Mouse (Mus musculus) cerebellum, adult 9-10 months (tissue): ENCODE measurements around the gene Nup214.

Source experiments
- DNase-seq: peaks from one replicate; pipeline ENCODE4 v3.0.0; 2022

The Nup214 gene

DNA sequence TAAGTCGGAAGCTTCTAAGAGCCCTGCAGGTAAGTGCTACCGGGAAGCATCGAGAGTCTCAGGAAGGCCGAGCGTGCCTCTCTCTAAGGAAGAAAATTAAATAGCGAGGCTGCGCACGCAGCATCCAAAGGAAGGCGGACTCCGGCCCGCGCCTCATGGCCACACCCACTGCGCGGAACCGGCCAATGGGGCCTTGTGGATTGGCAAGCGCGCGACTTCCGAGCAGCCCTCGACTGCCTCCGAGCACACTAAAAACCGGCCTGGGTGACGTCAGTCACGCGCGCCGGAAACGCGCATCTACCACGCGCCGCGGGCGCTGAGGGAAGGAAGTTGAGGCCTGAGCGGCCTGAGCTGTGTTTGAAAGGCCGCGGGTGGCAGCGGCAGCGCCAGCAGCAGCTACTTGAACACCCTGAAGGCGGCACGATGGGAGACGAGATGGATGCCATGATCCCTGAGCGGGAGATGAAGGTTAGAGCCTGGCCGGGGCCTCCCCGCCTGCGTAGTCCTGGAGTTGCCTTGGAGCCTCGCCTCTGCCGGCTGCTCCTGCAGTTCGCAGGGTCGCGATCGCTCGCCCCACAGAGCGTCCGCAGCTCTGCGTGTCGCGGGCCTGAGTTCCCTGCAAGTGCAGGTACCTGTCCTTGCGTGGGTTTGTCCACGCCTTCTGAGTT is at the start of gene Nup214:
Gene Nup214 (plus strand): TSS at position 296 of the 668 bp plus-strand sequence.
- DNase-seq = peak; percentile 98

DNA sequence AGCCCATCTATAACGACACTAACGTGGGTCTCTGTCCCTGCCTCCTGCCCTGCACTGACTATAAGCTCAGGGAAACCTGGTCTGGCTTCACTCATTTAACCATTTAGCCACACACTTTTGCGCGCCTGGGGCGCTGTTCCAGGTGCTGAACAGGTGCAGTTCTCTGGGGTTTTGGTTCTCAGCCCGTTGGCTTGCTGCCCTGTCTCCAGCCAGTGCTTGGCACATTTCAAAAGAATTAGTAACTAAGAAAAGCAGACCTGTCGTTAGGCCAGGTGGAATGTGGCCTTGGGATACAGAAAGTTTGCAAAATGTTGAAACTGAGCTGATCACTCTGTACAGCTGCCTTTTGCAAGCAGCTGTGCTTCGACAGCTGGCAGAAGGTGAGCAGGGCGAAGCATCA is 49.4 kb upstream of the Nup214 start:
- DNase-seq = peak; percentile 21

DNA sequence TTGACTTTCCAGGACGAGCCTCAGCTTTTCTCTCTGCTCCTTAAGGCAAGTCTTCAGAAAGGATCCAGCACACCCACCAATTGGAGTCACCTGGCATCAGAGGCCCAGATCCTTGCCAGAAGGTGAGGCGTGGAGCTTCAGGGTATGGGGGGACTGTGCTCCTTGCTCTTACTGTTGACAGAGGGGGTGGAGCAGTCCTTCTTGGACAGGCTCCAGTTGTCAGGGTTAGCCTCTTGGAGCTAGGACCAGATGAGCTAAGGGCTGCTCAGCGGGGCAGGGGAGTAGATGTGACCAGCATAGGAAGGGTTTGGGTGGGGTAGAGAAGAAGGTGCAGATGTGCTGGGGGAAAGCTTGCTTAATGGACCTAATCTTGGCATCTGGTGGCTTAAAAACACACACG is 48.3 kb upstream of the Nup214 start:
- DNase-seq = no peak

DNA sequence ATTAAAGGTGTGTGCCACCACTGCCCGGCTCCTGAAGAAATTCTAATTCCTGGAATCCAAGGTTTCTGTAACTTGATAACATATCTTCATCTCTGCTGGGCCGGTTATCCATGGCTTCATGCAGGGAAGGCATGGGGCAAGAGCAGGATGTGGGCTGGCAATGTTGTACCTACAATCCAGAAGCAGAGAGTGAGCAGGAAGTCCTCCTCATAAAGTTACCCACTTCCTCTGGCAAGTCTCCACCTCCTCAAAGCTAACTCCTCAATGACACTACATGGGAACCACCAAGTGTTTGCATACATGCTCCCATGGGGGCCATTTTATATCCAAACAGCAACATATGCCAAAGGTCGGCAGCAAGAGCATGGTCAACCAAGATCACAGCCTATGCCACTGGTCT is 44.6 kb upstream of the Nup214 start:
- no peak for DNase-seq

DNA sequence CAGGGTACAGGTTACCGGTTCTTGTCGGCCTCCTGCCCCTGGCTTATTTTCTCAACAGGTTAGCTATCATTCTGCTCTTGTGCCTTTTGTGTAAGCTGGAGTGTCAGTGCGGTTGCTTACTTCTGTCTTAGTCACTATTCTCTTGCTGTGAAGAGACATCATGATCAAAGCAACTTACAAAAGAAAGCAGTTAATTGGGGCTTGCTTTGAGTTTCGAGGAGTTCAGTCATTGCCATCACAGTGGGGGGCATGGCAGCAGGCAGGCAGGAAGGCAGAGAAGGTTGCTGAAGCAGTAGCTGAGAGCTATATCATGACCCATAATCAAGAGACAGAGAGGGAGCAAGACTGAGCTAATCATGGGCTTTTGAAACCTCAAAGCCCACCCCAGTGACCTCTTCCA is 39.7 kb upstream of the Nup214 start:
- no peak for DNase-seq

DNA sequence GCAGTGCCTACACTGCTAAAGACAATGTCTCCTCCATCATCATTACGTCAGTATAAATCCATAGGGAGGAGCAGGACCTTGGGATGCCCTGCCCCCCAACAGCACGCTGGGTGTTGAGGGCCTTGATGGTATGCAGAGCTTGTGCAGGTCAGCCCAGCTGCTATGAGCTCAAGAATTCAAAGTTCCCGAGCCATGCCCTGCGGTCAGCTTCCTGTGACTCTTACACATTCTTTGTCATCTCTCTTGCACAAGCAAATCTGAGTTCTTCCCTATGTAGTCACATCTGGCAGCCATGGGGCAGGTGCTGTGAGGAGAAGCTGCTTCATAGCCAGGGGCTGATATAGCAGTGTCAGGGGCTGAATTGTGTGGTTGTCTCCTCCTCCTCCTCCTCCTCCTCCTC is 39.2 kb upstream of the Nup214 start:
- DNase-seq = no peak

DNA sequence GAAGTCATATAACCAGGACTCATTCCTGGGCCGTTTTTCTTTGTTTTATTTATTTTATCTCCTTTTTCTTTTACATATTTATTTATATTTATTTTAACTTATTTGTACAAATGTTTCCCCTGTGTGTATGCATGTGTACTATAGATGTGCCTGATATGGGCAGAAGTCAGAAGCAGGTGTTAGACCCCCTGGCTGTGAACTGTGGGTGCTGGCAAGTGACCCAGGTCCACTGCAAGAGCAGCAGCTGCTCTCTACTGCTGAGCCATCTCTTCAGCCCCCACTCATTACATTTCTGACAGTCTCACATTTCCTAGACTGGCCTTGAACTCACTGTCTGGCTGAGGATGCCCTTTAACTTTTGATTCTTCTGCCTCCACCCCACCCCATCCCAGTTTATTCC is 35.9 kb upstream of the Nup214 start:
- no peak for DNase-seq

DNA sequence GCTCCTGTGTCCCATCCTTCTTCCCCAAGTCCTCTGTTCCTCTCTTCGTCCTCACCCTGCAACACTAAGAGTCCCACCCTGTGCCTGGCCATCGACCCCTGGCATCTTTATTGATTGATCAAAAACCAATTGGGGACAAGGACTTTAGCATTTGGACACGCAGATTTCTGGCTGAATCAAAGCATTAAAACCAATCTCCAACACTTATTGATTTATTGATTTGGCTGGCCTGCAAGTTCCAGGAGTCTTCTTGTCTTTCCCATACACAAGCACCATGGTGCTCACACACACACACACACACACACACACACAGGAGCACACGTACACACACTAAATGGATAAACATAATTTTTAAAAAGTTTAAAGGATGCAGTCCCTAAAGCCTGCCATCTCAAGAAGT is 31.2 kb upstream of the Nup214 start:
- no peak for DNase-seq

DNA sequence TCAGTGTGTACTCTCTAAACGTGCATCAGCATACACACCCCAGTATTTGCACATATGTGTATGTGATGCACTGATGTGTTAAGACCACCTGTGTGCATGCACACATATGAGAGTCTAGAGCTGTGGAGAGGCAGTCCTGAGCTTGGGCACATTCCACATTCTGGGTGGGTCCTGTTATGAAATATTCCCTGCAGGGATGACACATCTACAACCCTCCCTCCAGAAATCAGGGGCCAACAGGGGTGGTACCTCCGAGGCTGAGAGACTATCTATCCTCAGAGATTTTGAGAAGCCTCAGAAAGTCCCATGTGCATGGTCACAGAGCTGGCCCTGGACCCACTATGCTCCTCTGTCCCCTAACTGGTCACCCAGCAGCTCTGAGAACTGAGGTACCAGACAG is 28.7 kb upstream of the Nup214 start:
- no peak for DNase-seq

DNA sequence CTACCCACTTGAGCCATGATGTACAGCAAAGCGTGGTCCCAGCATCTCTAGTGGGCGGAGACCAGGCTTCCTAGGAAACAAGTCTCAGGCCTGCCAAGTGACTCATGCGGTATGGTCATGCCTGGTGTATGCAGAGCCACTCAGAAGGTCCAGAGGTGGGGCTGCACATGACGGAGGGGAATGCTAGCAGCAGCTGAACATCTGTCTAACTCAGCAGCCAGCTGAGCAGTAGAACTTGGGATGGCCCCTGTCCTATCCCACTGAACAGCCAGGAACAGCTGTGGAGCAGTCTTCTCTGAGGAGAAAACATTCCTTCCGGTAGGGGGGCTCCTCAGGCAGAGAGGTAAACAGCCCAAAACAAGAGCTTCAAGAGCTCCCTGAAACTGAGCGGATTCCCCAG is 25.8 kb upstream of the Nup214 start:
- DNase-seq = no peak

DNA sequence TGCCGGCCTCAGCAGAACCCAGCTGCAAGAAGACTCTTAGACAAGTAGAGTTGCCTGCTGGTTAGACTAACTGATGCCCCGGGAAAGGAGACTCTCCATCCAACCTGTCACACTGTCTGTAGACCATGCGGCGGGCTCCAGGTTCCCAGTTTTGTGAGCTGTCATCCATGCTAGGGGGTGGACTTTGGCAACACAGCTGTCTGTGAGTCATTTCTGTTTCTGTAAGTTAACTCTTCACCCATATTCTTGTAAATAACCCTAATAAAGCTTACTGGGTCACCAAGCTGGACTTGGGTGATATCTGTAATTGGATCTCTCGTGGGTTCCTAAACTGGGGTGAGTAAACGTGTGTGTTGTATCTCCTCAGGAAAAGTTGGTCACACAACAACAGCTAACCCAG is 25.4 kb upstream of the Nup214 start:
- no peak for DNase-seq

DNA sequence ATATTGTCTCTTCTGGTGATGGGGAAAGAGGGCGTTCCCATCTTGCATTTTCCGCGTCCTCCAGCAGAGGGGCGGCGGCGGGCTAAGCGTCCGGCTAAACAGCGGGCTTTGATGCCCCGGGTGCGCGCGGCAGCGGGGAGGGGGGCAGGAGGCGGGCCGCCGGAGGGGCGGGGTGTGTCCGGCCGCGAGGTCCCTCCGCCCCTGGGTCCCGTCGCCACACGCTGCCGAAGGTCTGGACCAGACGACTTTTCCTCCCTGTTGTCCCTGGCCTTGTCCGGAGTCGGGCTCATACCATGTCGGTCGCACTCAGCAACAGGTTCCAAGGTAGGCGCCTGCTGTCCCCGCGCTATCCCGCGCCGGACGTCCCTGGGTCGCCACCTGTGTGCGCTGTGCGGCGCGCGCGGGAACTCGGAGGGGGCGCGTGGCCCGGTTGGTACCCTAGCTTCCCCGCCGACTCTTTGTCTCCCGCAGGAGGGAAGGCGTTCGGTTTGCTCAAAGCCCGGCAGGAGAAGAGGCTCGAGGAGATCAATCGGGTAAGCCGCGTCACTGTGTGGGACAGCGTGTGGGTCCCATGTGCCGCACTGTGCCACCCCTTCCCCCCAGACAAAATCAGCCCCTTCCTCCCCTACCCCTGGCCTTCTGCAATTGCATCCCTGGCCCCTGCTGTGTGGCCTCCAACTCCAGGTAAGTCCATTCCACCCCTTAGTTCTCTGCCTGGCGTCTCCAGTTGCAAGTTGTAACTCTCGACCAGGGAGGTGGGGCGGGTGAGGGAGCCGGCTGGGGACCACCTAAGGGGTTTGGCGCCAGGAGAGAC is 24.0 kb upstream of the Nup214 start, which contains the start of gene Aif1l:
Gene Aif1l (plus strand): TSS at position 82 of the 814 bp plus-strand sequence.
- no peak for DNase-seq

DNA sequence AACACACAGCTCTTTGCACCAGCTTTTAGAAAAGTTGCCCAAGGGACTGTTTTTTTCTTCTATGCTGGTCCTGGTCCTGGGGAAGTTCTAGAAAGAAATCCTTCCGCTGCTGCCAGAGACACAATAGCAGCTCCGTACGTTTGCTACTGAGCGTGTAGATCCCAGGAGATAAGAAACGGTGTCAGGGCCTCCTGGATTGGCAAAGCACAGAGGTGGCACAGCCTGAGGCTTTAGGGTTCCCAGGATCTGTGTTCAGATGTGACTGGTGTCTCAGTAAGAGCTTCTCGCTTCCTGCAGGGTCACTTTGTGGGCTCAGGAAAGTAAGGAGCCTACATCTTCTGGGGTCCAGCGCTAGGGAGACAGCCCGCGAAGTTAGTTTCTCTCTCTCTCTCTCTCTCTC is 23.3 kb upstream of the Nup214 start:
- no peak for DNase-seq

DNA sequence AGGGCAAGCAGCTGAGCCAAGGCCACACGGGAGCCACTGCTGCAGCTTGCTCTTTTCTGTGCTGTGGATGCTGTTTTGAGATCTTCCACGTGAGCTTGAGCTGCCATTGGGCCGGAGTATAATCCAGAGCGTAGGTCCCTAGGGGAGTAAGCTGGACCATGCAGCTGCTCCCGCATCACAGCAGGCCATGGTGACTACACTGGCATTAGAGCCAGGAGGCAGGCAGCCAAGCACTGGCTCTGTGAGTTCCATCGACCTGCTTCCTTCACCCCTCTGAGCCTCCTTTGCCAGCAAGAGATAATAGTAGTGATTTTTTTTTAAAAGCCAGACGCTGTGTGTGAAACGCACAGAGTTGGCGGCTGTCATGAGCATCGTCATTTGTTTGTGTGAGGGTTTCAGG is 22.0 kb upstream of the Nup214 start:
- no peak for DNase-seq

DNA sequence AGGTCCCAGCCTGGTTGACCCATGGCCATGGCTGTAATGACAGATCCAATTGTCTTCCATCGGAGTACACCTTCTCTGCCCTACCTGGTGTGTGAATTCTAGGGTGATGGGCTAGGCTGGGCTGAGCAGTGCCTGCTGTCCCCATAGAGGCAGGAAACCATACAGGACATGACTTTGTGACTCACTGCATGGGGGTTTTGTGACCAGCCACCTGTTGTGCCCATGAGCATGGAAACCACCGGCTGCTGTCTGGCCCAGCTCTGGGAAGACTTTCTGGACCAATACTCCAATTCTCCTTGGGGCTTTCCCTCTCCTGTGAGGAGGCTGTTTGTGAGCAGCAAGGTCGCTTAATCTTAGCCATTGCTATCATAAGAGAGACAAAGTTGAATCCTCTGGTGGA is 21.5 kb upstream of the Nup214 start:
- no peak for DNase-seq

DNA sequence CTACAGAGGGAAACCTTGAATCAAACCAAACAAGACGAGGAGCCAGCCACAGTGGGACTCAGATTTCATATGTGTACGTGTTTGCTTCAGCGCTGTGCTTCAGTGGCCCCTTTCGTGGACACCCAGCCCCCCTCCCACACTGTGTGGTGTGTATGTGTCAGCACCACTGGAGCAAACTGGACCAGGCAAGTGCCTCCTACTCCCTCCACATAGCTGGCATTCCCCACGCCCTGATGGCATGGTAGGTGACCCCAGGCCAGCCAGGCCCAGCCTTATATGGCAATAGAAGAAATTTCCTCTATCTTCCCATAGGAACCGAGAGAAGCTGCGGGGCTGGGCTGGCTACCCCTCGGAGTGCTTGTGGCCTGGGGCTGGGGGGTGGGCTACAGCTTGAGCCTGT is 20.5 kb upstream of the Nup214 start:
- DNase-seq = no peak

DNA sequence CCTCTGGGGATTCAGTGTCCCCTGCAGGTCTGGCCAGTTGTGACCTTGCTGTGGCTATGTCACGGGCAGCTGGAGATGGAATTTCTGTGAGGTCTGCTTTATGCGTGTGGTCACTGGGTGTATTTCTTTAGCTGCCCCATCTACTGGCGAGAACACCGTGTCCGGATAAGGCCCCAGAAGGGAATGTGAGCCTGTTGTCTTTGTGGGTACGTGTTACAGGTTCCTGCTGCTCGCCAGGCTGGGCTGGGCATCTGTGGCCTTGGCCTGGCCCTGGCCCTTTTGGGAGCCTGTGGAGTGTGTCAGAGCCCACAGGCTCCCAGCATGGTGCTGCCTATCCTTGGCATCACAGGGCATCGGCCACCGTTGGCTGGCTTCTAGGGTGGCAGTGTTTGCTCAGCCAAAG is 19.5 kb upstream of the Nup214 start:
- peak; percentile 57 for DNase-seq

DNA sequence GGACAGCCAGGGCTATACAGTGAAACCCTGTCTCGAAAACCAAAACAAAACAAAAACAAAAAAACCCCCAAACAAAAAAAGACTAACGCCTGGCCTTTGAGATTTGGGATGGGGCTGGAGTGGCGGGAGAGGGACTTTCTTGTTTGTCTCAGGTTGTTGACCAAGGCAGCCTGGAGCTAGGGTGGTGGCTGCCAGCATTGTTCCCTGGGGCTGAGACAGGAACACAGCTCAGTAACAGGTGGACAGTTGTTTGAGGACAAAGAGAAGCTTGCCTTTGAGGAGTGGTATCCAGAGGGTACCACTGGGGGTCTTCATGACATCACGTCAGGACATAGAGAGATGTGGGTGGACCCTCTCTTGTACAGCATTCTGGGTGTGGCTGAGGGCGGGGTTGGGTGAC is 18.6 kb upstream of the Nup214 start:
- no peak for DNase-seq

DNA sequence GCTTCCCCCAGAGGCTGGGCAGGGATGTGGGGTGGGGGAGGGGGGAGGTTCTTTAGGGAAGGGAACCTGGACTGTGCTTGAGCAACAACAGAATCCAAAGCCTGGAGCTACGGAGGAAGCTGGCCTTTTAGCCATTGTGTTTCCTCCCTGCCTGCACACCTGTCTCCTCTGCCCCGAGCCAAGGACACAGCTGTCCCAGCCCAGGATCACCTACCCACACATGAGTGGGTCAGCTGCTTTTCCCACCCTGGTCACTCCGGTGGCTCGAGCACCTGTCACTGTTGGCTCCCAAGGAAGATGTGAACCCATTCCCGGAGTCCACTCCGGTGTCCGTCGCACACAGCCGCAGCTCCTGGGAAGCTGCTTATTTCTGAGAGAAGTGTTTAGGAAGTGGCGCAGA is 17.0 kb upstream of the Nup214 start:
- no peak for DNase-seq

DNA sequence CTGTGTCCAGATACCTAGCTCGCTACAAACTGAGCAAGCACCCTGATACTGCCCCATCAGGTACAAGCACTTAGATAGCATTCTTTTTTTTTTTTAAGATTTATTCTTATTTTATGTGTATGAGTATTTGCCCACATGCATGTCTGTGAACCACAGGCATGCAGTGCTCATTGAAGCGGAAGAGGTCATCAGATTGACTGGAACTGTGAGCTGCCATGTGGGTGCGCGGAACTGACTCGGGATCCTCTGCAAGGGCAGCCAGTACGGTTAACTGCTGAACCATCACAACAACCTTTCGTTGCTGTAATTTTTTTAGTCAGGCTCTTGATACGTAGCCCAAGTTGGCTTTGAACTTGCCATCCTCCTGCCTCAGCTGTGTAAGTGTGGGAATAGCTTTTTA is 13.2 kb upstream of the Nup214 start:
- no peak for DNase-seq

DNA sequence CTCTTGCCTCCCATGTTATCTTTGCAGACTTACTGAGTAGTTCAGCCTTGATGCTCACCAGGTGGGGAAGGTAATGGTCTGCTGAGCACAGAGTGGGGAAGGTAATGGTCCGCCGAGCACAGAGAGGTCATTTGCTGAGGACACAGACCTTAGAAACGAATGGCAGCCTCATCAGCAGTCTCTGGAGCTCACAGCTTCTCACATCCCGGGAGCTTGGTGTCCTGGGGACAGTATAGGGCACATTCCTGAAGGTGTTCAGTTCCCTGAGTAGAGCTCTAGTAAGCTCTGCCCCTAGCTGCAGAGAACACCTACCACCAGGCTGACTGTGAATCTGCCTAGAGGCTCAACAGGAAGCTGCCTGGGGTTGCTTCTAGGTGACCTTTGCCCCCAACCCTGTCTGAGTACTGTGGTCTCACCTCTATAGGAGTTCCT is 12.4 kb upstream of the Nup214 start:
- DNase-seq = no peak

DNA sequence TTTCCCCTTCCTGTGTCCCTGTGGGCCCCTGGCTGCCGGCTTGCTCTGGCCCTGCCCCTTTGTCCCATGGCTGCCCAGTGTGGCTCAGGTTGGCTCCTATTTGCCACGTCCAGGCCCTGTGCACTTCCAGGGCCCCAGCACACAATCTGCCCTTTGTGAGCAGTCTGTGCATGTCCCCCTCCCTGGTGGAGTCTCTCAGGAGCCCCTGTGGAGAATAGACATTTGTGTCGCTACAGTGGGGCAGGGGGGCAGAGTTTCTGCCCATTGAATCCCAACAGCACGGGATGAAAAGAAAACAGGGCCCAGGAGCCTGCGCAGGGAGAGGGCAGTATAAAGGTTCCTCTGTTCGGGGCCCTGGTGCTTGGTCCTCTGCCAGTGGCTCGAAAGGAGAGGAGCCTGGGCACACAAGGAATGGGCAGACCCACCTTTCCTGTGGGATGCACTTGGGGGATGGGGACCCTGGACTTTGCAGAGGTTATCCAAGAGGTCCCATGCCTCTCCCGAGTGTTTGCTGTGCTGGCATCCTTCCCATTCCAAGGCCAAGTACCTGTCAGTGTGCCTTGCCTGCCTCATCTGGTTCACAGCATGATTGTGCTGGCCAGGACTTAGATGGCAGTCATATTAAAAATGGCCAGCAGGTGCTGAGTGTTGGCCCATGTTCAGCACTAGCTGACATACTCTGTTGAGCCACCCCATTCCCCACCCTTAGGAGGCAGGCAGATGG is 11.6 kb upstream of the Nup214 start:
- DNase-seq = peak; percentile 82

DNA sequence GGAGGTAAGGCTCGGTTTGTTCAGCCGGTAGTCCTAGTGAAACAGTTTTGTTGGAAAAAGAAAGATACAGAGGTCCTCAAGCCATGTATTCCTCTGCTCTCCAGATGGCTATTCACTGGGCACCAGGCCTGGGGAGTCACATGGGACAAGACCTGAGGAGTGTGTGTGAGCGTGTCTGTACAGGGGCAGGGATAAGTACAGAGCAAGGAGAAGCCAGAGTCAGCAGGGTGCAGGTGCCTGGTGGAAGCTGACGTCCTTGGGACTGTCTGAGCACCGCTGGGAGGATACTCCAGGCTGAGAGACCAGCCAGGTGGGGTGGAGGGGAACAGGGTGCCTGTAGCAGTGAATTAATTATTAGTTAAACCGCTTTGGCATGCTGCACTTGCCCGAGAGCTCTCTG is 10.7 kb upstream of the Nup214 start:
- peak; percentile 76 for DNase-seq

DNA sequence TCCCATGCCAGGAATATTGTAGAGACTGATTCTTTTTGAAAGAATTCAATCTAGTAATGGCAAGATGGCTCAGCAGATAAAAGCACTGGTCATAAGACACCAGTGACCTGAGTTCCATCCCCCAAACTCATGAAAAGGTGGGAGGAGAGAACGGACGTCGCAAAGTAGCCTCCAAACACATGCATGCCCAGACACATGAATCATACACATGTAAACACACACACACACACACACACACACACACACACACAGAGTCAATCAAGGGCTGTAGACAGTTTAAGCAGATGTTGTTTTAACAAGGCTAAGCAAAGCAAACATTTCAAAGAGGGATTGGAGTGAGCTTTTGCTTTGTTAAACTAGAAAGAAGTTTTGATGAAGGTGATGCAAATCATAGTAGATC is 10.0 kb upstream of the Nup214 start:
- no peak for DNase-seq
